Mouse (Mus musculus): ENCODE measurements around the gene Nav2. TPM values are rescaled to one million over a fixed set of nuclear protein-coding genes. Genes with fewer than 3 reads are reported as not detected.
A peak's percentile ranks its signal among the peaks of the same experiment; 100 is the strongest.

Nav2 gene
- polyA plus RNA-seq, 1 experiment, result 28.3 TPM

- TF ChIP-seq CTCF (IDR thresholded peaks at IDR 0.05; ENCODE audit: borderline replicate concordance, extremely low read depth, insufficient read depth, insufficient read length) (peak; percentile 47; the same call in 1 of the 2 replicates), POLR2A (IDR thresholded peaks at IDR 0.05; ENCODE audit: borderline replicate concordance, extremely low read depth, insufficient read depth, insufficient read length, poor library complexity, severe bottlenecking) (no peak)
- DNase-seq (ENCODE audit: low read depth), result no peak
These were observed 530.6 kb downstream of the Nav2 start for GRCm38 (mm10) chr7:49439136-49439535.

- no peak for DNase-seq (ENCODE audit: low read depth)
- TF ChIP-seq POLR2A (IDR thresholded peaks at IDR 0.05; ENCODE audit: borderline replicate concordance, extremely low read depth, insufficient read depth, insufficient read length, poor library complexity, severe bottlenecking) (no peak), CTCF (IDR thresholded peaks at IDR 0.05; ENCODE audit: borderline replicate concordance, extremely low read depth, insufficient read depth, insufficient read length) (no peak)
These were observed 531.9 kb downstream of the Nav2 start for GRCm38 (mm10) chr7:49440333-49440969.

GRCm38 (mm10) chr7:49442174-49442573 is 533.7 kb downstream of the Nav2 start:
- TF ChIP-seq POLR2A (IDR thresholded peaks at IDR 0.05; ENCODE audit: borderline replicate concordance, extremely low read depth, insufficient read depth, insufficient read length, poor library complexity, severe bottlenecking) (no peak), CTCF (IDR thresholded peaks at IDR 0.05; ENCODE audit: borderline replicate concordance, extremely low read depth, insufficient read depth, insufficient read length) (no peak)
- peak; percentile 60 for DNase-seq (ENCODE audit: low read depth)

GRCm38 (mm10) chr7:49448580-49448979 is 540.1 kb downstream of the Nav2 start:
- TF ChIP-seq CTCF (IDR thresholded peaks at IDR 0.05; ENCODE audit: borderline replicate concordance, extremely low read depth, insufficient read depth, insufficient read length) (no peak), POLR2A (IDR thresholded peaks at IDR 0.05; ENCODE audit: borderline replicate concordance, extremely low read depth, insufficient read depth, insufficient read length, poor library complexity, severe bottlenecking) (no peak)
- no peak for DNase-seq (ENCODE audit: low read depth)

GRCm38 (mm10) chr7:49450261-49451141 is 542.0 kb downstream of the Nav2 start:
- no peak for TF ChIP-seq POLR2A (IDR thresholded peaks at IDR 0.05; ENCODE audit: borderline replicate concordance, extremely low read depth, insufficient read depth, insufficient read length, poor library complexity, severe bottlenecking)
- TF ChIP-seq CTCF (IDR thresholded peaks at IDR 0.05; ENCODE audit: borderline replicate concordance, extremely low read depth, insufficient read depth, insufficient read length), result no peak
- DNase-seq (ENCODE audit: low read depth), result peak; percentile 44

- DNase-seq (ENCODE audit: low read depth), result no peak
These were observed 542.7 kb downstream of the Nav2 start for GRCm38 (mm10) chr7:49451240-49451639.

GRCm38 (mm10) chr7:49452274-49452673 is 543.8 kb downstream of the Nav2 start:
- DNase-seq (ENCODE audit: low read depth), result no peak
- TF ChIP-seq CTCF (IDR thresholded peaks at IDR 0.05; ENCODE audit: borderline replicate concordance, extremely low read depth, insufficient read depth, insufficient read length) (no peak), POLR2A (IDR thresholded peaks at IDR 0.05; ENCODE audit: borderline replicate concordance, extremely low read depth, insufficient read depth, insufficient read length, poor library complexity, severe bottlenecking) (no peak)

More at GRCm38 (mm10) chr7:49451240-49451639, 542.7 kb downstream of the Nav2 start:
- TF ChIP-seq POLR2A (IDR thresholded peaks at IDR 0.05; ENCODE audit: borderline replicate concordance, extremely low read depth, insufficient read depth, insufficient read length, poor library complexity, severe bottlenecking) (no peak), CTCF (IDR thresholded peaks at IDR 0.05; ENCODE audit: borderline replicate concordance, extremely low read depth, insufficient read depth, insufficient read length) (no peak)

- TF ChIP-seq POLR2A (IDR thresholded peaks at IDR 0.05; ENCODE audit: borderline replicate concordance, extremely low read depth, insufficient read depth, insufficient read length, poor library complexity, severe bottlenecking), result no peak
- no peak for TF ChIP-seq CTCF (IDR thresholded peaks at IDR 0.05; ENCODE audit: borderline replicate concordance, extremely low read depth, insufficient read depth, insufficient read length)
- no peak for DNase-seq (ENCODE audit: low read depth)
These were observed 546.1 kb downstream of the Nav2 start for GRCm38 (mm10) chr7:49454601-49455000.

- peak; percentile 54 for DNase-seq (ENCODE audit: low read depth)
- TF ChIP-seq POLR2A (IDR thresholded peaks at IDR 0.05; ENCODE audit: borderline replicate concordance, extremely low read depth, insufficient read depth, insufficient read length, poor library complexity, severe bottlenecking) (no peak), CTCF (IDR thresholded peaks at IDR 0.05; ENCODE audit: borderline replicate concordance, extremely low read depth, insufficient read depth, insufficient read length) (peak; percentile 68)
These were observed 547.6 kb downstream of the Nav2 start for GRCm38 (mm10) chr7:49456148-49456547.

- TF ChIP-seq CTCF (IDR thresholded peaks at IDR 0.05; ENCODE audit: borderline replicate concordance, extremely low read depth, insufficient read depth, insufficient read length) (no peak), POLR2A (IDR thresholded peaks at IDR 0.05; ENCODE audit: borderline replicate concordance, extremely low read depth, insufficient read depth, insufficient read length, poor library complexity, severe bottlenecking) (no peak)
- DNase-seq (ENCODE audit: low read depth), result no peak
These were observed 548.9 kb downstream of the Nav2 start for GRCm38 (mm10) chr7:49457398-49457797.

- no peak for DNase-seq (ENCODE audit: low read depth)
- no peak for TF ChIP-seq CTCF (IDR thresholded peaks at IDR 0.05; ENCODE audit: borderline replicate concordance, extremely low read depth, insufficient read depth, insufficient read length)
- TF ChIP-seq POLR2A (IDR thresholded peaks at IDR 0.05; ENCODE audit: borderline replicate concordance, extremely low read depth, insufficient read depth, insufficient read length, poor library complexity, severe bottlenecking), result no peak
These were observed 549.4 kb downstream of the Nav2 start for GRCm38 (mm10) chr7:49457890-49458289.
